Mouse (Mus musculus): Measurements from ENCODE around the gene Usp27x. TPM values are rescaled to one million over a fixed set of nuclear protein-coding genes. Genes with fewer than 3 reads are reported as not detected.

The Usp27x gene
- polyA plus RNA-seq (2015; fragmentation: Nextera tagmentation; extraction: Ambion mirVana), result 0.41 and 0.46 TPM in 2 replicates

DNA sequence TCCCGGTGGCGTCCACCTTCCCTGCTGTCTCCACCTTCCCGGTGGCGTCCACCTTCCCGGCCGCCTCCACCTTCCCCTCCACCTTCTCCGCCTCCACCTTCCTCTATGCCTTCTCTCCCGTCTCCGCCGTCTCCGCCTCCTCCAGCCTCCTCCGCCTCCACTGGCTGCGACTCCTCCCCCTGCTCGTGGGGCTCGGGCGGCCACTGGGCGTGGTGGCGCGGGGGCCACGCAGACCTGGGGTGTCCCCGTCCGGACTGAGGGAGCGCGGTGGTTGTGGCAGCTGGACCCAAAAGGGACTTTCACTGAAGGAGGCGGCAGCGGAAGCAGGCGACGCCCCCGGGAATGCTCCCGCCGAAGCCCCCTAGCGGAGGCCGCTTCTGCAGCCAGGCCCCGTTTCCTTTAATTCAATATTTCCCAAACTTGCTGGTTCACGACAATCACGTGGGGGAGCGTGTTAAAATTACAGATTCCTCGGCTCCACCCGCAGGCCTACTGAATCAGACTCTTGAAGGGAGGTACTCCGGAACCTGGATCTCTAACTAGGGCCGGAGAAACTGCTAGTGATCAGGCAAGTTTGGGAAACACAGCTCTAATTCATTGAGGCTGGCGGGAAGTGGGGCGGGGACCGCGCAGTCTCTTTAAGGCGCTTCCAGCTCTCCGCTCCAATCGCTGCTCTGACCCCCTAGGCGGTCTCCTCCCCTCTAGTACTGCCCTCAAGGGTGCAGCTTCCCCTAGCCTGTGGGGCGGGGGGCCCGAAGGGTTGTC, at the start of gene Usp27x:
TSS of gene Usp27x (minus strand) at position 115 of the 765 bp plus-strand sequence.
- H3K4me3 ChIP-seq (ENCODE audit: low read depth, low read length), result peak within 1 kb of the TSS; percentile 56
- H3K27ac ChIP-seq (replicated peaks), result peak within 1 kb of the TSS; percentile 84
- peak; percentile 93 for ATAC-seq (ENCODE audit: low FRiP score, low TSS enrichment)
- no peaks in the 10 kb centered on the region for H3K9me3 ChIP-seq (ENCODE audit: control insufficient read depth, low read length)
- H3K4me1 ChIP-seq (replicated peaks; ENCODE audit: control insufficient read depth, insufficient read depth), result no peaks in the 10 kb centered on the region; the same call in 1 of the 2 replicates
- TF ChIP-seq CTCF (IDR thresholded peaks at IDR 0.05; ENCODE audit: low read depth), result peak; percentile 63
- TF ChIP-seq EP300 (optimal IDR thresholded peaks at IDR 0.05), result no peak
- H3K27me3 ChIP-seq (ENCODE audit: control insufficient read depth, insufficient read depth, low read length), result no peaks in the 10 kb centered on the region
- H3K4me2 ChIP-seq (replicated peaks; ENCODE audit: low read depth), result peak within 1 kb of the TSS; percentile 75
- DNase-seq (ENCODE audit: low spot score), result peak; percentile 84
- H3K36me3 ChIP-seq (ENCODE audit: control insufficient read depth, insufficient read depth, low read length), result no peaks in the 10 kb centered on the region
- peak within 1 kb of the TSS; percentile 67 for H3K9ac ChIP-seq (ENCODE audit: low read length)
- WGBS, result 18% methylated on average over 40 of the region's 51 CpGs

DNA sequence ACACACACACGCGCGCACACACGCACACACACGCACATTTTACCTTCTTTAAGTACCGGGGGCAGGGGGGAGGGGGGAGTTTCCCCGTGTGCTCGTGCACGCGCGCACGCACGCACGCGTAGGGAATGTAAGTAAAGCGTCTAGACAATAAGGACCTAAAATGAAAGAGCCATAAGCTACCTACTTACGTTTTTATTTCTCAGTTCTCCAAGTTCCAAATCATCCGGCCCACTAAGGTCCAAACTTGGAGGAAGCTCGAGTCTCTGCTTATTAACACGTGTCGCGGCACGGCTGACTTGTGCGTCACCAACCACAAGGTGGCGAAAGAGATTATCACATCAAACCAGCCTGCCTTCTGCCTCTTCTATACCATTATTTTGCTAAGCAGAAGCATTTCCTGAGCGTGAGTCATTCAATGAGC, 47.1 kb upstream of the Usp27x start:
- H3K36me3 ChIP-seq (ENCODE audit: control insufficient read depth, insufficient read depth, low read length), result no peaks in the 10 kb centered on the region
- peak overlapping the region; percentile 52 for H3K9ac ChIP-seq (ENCODE audit: low read length)
- DNase-seq (ENCODE audit: low spot score) (peak; percentile 69), ATAC-seq (ENCODE audit: low FRiP score, low TSS enrichment) (peak; percentile 56; the same call in 1 of the 2 replicates)
- no peak overlapping the region for H3K27ac ChIP-seq (replicated peaks)
- peak overlapping the region; percentile 42 for H3K4me3 ChIP-seq (ENCODE audit: low read depth, low read length)
- no peaks in the 10 kb centered on the region for H3K27me3 ChIP-seq (ENCODE audit: control insufficient read depth, insufficient read depth, low read length)
- peak; percentile 82 for TF ChIP-seq CTCF (IDR thresholded peaks at IDR 0.05; ENCODE audit: low read depth)
- TF ChIP-seq EP300 (optimal IDR thresholded peaks at IDR 0.05), result no peak
- no peaks in the 10 kb centered on the region for H3K4me1 ChIP-seq (replicated peaks; ENCODE audit: control insufficient read depth, insufficient read depth)
- 14% methylated on average over 26 of the region's 26 CpGs for WGBS
- H3K4me2 ChIP-seq (replicated peaks; ENCODE audit: low read depth), result peak overlapping the region; percentile 61
- no peaks in the 10 kb centered on the region for H3K9me3 ChIP-seq (ENCODE audit: control insufficient read depth, low read length)

DNA sequence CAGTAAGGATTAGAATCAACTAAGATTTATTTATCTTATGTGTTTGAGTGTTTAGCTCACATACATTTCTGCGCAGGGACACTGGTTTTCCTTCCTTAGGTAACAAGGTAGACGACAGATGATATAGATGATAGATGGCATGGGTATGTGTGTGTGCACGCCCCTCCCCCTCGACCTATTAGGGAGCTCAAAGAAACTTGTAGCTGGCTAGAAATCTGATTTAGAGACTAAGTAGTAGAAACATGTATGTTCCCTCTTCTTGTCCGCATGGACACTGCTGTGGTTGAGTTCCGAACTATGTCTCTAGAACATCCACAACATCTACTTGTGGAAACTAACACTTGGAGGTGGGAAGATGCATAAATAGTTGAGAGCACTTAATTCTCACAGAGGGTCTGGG, 46.5 kb upstream of the Usp27x start:
- WGBS, result 58% methylated on average over 6 of the region's 6 CpGs

DNA sequence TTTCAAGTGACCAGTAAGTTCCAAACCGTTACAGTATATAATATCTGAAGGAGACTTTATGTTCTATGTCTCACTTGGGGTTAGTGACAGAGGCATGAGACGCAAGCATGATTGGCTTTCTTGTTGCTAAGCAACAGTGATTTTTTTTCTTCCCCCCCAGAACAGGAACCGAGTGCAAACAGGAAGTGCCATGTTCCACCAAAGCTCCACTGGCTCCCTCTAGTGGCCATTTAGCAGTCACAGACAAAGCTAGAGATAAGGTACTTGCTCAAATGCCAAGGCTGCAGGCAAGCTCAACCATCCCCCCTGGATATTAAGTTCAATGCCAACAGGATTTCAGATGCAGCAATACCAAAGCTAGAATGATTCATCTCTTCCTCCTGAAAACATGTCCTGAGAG, 45.4 kb upstream of the Usp27x start:
- H3K4me3 ChIP-seq (ENCODE audit: low read depth, low read length), result no peak overlapping the region
- ATAC-seq (ENCODE audit: low FRiP score, low TSS enrichment), result peak; percentile 71

More for the DNA sequence above, 46.5 kb upstream of the Usp27x start:
- ATAC-seq (ENCODE audit: low FRiP score, low TSS enrichment), result no peak
- Histone ChIP-seq H3K4me2 (replicated peaks; ENCODE audit: low read depth) (peak overlapping the region; percentile 61), H3K9me3 (ENCODE audit: control insufficient read depth, low read length) (no peaks in the 10 kb centered on the region), H3K36me3 (ENCODE audit: control insufficient read depth, insufficient read depth, low read length) (no peaks in the 10 kb centered on the region), H3K4me1 (replicated peaks; ENCODE audit: control insufficient read depth, insufficient read depth) (no peaks in the 10 kb centered on the region), H3K27ac (replicated peaks) (no peak overlapping the region), H3K27me3 (ENCODE audit: control insufficient read depth, insufficient read depth, low read length) (no peaks in the 10 kb centered on the region), H3K9ac (ENCODE audit: low read length) (peak overlapping the region; percentile 52), H3K4me3 (ENCODE audit: low read depth, low read length) (peak overlapping the region; percentile 42)
- no peak for DNase-seq (ENCODE audit: low spot score)
- no peak for TF ChIP-seq CTCF (IDR thresholded peaks at IDR 0.05; ENCODE audit: low read depth)
- TF ChIP-seq EP300 (optimal IDR thresholded peaks at IDR 0.05), result no peak

DNA sequence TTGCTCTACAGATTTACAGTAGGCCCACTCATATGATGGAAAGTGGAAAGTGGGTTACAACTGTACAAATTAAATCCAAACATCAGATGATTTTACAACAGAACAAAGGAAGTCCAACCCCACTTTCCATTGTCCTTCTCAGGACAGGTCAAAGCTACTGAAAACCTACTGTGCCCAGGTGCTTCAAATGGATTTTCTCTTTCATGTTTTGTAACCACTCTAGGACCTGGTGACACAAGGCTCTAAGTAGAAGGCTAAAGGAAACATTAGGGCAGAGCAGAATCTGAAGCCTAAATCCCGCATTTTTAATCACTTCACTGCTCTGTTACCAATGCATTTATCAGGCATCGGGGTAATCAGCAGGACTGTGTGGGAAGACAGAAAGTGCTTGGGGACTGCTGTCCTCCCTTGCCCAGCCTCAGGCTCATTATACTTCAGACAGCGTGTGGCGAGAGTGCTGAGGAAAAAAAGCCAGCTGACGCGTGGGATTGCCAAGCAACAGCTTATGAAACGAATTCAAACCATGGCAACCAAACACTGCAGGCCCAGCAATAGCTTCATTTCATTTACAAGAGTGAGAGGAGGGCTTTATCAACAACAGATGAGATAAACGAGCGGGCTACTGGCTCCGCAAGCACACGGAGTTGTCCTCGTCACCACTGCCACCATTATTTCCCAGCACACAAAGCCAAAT, 40.7 kb upstream of the Usp27x start:
- H3K4me1 ChIP-seq (replicated peaks; ENCODE audit: control insufficient read depth, insufficient read depth), result no peaks in the 10 kb centered on the region
- no peaks in the 10 kb centered on the region for H3K36me3 ChIP-seq (ENCODE audit: control insufficient read depth, insufficient read depth, low read length)
- no peaks in the 10 kb centered on the region for H3K27me3 ChIP-seq (ENCODE audit: control insufficient read depth, insufficient read depth, low read length)
- ATAC-seq (ENCODE audit: low FRiP score, low TSS enrichment) (0 out of 2 replicates have a peak, but pooled peaks have one; percentile 29), DNase-seq (ENCODE audit: low spot score) (peak; percentile 24)
- no peaks in the 10 kb centered on the region for H3K9me3 ChIP-seq (ENCODE audit: control insufficient read depth, low read length)
- TF ChIP-seq CTCF (IDR thresholded peaks at IDR 0.05; ENCODE audit: low read depth), result no peak
- TF ChIP-seq EP300 (optimal IDR thresholded peaks at IDR 0.05), result no peak
- no peak overlapping the region for H3K27ac ChIP-seq (replicated peaks)
- 46% methylated on average over 12 of the region's 12 CpGs for WGBS
- H3K4me2 ChIP-seq (replicated peaks; ENCODE audit: low read depth), result no peak overlapping the region
- no peak overlapping the region for H3K4me3 ChIP-seq (ENCODE audit: low read depth, low read length)
- H3K9ac ChIP-seq (ENCODE audit: low read length), result no peak overlapping the region

More for the DNA sequence above, 45.4 kb upstream of the Usp27x start:
- H3K27ac ChIP-seq (replicated peaks), result no peak overlapping the region
- TF ChIP-seq EP300 (optimal IDR thresholded peaks at IDR 0.05) (no peak), CTCF (IDR thresholded peaks at IDR 0.05; ENCODE audit: low read depth) (peak; percentile 90)
- no peaks in the 10 kb centered on the region for H3K36me3 ChIP-seq (ENCODE audit: control insufficient read depth, insufficient read depth, low read length)
- H3K4me1 ChIP-seq (replicated peaks; ENCODE audit: control insufficient read depth, insufficient read depth), result no peaks in the 10 kb centered on the region
- no peak overlapping the region for H3K9ac ChIP-seq (ENCODE audit: low read length)
- no peaks in the 10 kb centered on the region for H3K9me3 ChIP-seq (ENCODE audit: control insufficient read depth, low read length)
- no peaks in the 10 kb centered on the region for H3K27me3 ChIP-seq (ENCODE audit: control insufficient read depth, insufficient read depth, low read length)
- 28% methylated on average over 3 of the region's 3 CpGs for WGBS
- H3K4me2 ChIP-seq (replicated peaks; ENCODE audit: low read depth), result no peak overlapping the region
- peak; percentile 60 for DNase-seq (ENCODE audit: low spot score)

All from stomach, postnatal 0 days (tissue).